Mouse (Mus musculus): ENCODE data around the gene Tlr2.

DNA sequence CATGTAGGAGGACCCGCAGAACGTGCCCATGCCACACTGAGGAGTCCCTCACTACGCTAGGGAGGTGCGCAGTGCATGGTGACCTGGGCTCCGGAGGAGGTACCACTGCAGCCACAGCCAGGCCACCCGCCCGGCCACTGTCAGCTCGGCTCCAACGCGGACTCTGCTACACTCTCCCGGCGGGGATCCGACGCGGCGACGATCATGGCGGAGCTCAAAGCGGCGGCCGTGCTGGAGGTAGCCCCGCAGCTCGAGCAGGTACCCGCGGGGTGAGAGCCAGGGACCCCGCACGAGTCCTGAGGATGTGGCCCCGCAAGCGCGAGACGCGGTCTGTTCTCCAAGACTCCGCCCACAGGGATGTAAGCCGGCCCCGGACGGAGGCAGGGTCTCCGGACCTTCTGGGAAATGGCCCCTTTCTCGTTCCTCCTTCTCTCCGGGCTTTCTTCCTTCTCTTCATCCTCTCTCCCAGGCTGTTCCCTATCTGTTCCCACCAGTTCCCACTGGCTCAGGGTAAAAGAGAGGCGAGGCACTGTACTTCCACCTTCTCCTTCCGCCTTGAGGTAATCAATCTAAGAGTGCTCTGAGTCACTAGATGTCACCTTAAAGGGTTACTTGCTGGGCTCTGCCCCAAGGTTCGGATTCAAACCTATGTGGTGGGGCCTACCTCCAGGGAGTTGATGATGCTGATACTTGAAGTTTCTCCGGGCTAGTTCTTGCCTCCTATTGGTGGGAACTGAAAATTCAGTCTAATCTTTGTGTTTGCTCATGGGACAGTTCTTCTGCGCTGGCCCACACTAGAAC, 51.7 kb downstream of the Tlr2 start:
- no peak for TF ChIP-seq POLR2A (IDR thresholded peaks at IDR 0.05; ENCODE audit: low read depth, low read length)
- no peak for TF ChIP-seq CTCF (IDR thresholded peaks at IDR 0.05; ENCODE audit: extremely low read depth, insufficient read depth, insufficient read length, insufficient replicate concordance)

Data from spleen, adult 2 months (tissue).